Mouse (Mus musculus): ENCODE data around the gene Adgrl3.

Gene Adgrl3

GRCm38 (mm10) chr5:81227256-81227655, 207.3 kb downstream of the Adgrl3 start:
- no peak for DNase-seq (ENCODE audit: low read depth, low spot score)

GRCm38 (mm10) chr5:81248724-81249123, 228.8 kb downstream of the Adgrl3 start:
- DNase-seq (ENCODE audit: low read depth, low spot score), result no peak

- DNase-seq (ENCODE audit: low read depth, low spot score), result no peak
Observed at GRCm38 (mm10) chr5:81256091-81256490, 236.2 kb downstream of the Adgrl3 start.

- no peak for DNase-seq (ENCODE audit: low read depth, low spot score)
Observed at GRCm38 (mm10) chr5:81269689-81270088, 249.8 kb downstream of the Adgrl3 start.

DNA sequence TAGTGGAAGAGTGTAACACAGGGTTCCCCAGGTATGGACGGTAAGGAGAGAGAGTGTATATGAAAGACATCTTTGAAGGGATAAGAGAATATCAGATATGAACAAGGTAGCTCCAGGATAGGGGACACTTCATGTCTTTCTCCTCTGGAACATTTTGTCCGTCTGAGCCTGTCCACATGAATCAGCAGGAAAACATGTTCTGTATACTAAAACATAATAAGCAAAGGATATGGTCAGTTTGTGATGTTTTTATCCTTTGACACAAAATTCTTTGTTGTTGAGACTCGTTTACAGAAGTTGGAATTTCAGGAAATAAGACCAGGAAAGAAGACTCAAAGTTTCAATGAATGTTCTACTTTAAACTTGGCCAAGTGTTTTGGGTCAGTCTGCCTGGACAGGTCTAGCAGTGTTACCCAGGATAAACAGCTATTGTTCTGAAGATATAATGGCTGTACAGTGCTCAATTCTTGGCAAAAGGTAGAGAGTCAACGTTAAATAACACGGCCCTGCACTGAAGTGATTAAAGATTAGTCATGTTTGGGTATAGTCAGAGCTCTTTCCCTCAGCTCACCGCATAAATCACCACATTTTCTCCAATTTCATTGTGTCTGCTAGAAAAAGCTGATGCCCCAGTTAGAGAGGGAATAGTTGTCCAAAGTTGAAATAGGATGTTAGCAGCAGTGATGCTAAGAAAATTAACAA, 255.6 kb downstream of the Adgrl3 start:
- DNase-seq (ENCODE audit: low read depth, low spot score), result no peak

DNA sequence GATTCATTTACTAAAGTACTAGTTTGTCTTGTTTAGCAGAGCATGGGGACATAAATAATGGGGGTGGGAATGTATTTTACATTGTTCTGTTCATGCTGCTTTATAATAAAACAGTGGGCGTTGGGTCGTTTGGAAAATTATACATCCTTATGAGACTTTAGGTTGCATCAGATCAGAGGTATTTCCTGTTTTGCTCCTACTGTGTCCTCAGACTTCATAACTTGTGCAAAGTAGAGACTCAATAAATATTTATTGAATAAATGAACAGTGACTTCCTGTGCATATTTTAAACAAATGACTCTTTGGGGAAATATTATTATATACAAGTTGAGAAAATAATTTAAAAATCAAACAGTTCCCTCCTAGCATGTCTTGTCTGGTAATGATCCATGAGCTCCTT, 259.3 kb downstream of the Adgrl3 start:
- no peak for DNase-seq (ENCODE audit: low read depth, low spot score)

- no peak for DNase-seq (ENCODE audit: low read depth, low spot score)
Observed at GRCm38 (mm10) chr5:81285643-81286042, 265.7 kb downstream of the Adgrl3 start.

DNA sequence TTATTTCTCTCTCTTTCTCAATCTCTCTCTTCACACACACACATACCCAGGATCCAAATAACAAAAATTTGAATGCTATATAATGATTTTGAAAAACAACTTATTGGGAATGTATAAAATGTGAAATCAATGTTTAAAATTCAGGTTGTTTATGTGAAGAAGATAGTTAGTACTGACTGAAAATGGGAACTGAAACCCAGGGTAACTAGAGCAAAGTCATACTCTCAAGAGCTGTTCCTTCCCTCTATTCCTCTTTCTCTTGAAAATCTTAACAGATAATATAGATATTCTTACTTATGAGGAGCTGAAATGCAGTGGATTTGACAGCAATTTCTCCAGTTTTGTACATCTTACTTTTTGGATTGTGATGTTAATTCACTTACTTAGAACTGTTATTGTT, 281.9 kb downstream of the Adgrl3 start:
- no peak for DNase-seq (ENCODE audit: low read depth, low spot score)

DNA sequence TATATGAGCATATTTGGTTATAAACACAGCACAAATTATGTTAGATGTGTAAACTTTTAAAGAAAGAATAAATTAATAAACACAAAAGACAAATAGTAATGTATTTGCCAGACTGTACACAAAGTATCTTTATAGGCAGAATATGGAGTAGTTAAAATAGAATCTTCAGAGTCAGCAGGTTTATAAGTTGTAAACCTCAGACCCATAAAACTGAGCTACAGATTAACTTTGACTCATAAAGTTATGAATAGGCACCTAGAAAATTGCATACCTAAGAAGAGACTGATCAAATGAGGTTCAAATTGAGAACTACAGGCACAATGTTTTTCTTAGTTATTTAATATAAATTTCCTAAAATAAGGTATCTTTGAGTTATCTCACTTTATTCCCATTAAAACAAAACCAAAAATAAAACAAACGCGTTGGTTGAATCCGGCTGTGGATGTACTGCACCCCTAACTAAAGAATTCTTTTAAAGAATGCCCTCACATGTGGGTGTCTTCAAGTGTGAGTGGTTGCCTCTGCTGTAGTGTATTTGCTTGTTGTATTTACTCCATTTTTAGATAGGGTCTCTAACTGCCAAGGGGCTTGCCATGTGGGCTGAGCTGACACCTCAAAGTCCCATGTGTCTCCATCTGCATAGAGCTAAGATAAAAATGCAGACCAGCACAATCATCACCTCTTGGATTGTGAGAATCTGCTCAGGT, 297.6 kb downstream of the Adgrl3 start:
- DNase-seq (ENCODE audit: low read depth, low spot score), result no peak

DNA sequence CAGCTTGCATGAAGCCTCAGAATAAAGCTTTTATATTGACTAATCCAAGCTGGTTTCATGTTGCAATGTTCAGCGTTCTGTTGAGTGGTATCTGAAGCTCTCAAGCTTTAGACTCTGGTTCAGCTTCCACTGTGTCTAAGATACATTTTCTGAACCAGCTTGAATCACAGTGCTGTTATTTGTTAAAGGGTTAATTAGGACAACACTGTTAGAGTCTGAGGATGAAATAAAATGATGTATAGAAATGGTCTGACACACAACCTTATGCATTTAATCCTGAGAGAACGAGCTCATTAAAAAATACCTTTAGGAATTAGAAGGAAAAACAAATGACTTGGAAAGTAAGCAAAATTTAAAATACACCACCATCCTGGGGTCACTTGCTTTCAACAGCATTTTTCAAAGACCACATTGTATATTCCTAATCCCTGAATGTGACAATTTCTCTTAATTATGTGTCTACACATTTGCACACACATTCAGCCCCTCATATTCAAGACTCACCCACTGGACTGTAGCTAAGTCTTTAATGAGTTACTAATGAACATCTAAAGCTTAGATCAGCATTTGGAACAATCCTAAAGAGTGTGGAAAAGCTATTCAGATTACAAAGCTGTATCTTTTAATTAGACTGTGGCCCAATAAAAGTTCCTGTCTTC, 301.5 kb downstream of the Adgrl3 start:
- DNase-seq (ENCODE audit: low read depth, low spot score), result no peak

- no peak for DNase-seq (ENCODE audit: low read depth, low spot score)
Observed at GRCm38 (mm10) chr5:81322064-81322463, 302.1 kb downstream of the Adgrl3 start.

DNA sequence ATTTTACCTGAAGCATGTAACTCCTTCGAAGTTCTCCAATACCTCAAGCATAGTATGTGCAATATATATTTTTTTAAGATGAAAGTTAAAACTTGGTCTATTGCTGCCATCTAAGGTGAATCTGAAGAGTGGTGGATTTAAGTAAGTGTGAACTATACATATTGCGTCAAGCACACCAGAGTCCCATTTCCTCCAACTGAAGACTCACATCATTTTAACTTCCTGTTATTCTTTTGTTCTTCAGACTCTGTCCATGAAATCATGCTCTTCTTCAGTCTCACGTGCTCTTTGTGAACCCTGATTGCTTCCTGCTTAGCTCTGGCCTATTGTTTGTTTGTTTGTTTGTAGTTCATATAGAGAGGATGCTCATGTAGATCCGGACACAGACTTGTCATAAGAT, 307.0 kb downstream of the Adgrl3 start:
- DNase-seq (ENCODE audit: low read depth, low spot score), result no peak

- no peak for DNase-seq (ENCODE audit: low read depth, low spot score)
Observed at GRCm38 (mm10) chr5:81327392-81327791, 307.5 kb downstream of the Adgrl3 start.

GRCm38 (mm10) chr5:81329571-81329971, 309.6 kb downstream of the Adgrl3 start:
- DNase-seq (ENCODE audit: low read depth, low spot score), result no peak

- no peak for DNase-seq (ENCODE audit: low read depth, low spot score)
Observed at GRCm38 (mm10) chr5:81344330-81344729, 324.4 kb downstream of the Adgrl3 start.

- DNase-seq (ENCODE audit: low read depth, low spot score), result no peak
Observed at GRCm38 (mm10) chr5:81345096-81345435, 325.1 kb downstream of the Adgrl3 start.

DNA sequence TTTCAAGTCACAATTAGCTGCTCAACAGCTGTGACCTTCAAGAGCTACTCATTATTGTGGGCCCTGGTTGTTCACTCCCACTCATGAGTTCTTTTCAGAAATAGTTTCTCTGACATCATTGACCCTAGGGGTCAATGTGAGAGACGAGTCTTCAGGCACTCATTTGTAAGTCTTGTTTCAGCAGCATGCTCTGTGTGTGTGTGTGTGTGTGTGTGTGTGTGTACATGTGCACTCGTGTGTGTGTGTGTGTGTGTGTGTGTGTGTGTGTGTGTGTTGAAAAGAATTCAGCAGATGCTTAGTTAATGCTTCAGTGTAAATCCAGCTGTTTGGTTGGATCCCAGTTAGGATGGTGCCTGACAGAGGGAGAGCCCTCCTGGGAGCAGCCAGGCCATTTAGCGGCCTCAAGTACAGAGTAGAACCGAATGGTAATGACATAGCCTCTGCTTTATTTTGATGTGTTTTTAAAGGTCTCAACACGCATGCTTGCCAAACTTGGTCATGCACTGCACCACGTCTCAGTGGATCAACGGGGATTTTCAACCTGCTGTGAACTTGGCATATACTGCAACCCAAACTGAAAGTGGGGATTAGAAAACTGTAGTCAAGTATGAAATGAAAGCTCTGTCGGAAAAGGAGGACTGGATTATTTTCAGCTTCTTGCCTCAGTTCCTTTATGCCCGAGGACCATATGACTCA, 325.6 kb downstream of the Adgrl3 start:
- no peak for DNase-seq (ENCODE audit: low read depth, low spot score)

DNA sequence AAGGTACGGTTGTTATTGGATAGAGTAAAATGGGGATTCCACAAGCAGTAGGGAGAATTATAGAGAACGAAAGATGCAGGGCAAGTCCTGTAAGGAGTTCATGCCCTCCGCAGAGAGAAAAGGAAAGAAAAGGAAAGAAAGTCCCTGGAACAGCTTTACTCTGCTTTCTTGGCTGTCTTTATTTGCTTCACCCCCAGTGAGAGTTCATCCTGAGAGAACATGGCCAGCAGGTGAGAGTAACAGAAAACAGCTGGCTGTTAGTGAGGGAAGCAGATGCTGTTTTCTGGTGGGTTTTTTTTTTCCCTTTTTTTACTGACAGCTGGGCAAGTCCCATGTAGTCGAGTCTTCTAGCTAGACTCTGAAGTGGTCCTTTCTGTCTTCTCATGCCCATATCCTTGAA, 327.6 kb downstream of the Adgrl3 start:
- DNase-seq (ENCODE audit: low read depth, low spot score), result no peak

GRCm38 (mm10) chr5:81359560-81359959, 339.6 kb downstream of the Adgrl3 start:
- DNase-seq (ENCODE audit: low read depth, low spot score), result no peak

GRCm38 (mm10) chr5:81364198-81364643, 344.3 kb downstream of the Adgrl3 start:
- no peak for DNase-seq (ENCODE audit: low read depth, low spot score)

DNA sequence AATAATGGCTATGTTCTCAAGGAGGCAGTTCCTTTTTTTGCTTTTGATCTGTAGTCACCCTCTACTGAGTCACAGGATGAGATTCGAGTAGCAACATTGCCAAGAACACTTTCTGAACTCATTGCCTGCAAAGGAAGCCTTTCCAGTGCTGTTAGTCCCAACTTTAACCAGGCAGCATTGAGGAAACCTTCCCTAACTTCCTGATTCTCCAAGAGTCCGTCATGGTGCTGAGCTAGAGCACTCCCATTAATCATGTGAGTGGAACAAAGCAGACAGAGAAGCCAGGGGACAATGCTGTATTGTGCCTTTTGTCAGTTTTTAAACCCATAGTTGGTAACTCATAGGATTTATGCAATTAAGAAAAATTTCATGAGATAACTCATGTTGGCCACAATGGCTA, 345.3 kb downstream of the Adgrl3 start:
- DNase-seq (ENCODE audit: low read depth, low spot score), result no peak

- DNase-seq (ENCODE audit: low read depth, low spot score), result no peak
Observed at GRCm38 (mm10) chr5:81370126-81370850, 350.4 kb downstream of the Adgrl3 start.
